Mouse (Mus musculus) olfactory bulb, adult 2 months (tissue): ENCODE data around the gene Cldn3.

Source experiments
- CTCF ChIP-seq: fragments of 200-500 bp; IDR thresholded peaks from 2 replicates; pipeline ENCODE4 v1.5.1; 2012; ENCODE audit warnings: low read depth, mild to moderate bottlenecking, low read length, moderate library complexity; ENCODE audit not compliant: insufficient read depth
- POLR2A ChIP-seq: fragments of 200-500 bp; IDR thresholded peaks from 2 replicates; pipeline ENCODE4 v1.6.1; 2012; ENCODE audit warnings: mild to moderate bottlenecking, low read depth, low read length, moderate library complexity; ENCODE audit not compliant: insufficient read depth

- TF ChIP-seq POLR2A (no peak), CTCF (peak; percentile 21; the same call in 1 of the 2 replicates)
Observed at GRCm38 (mm10) chr5:135001309-135001708, 15.3 kb downstream of the Cldn3 start.
